Mouse (Mus musculus) ES-E14 (cell line): ENCODE measurements around the gene Radil.

Experiments
- CHD2 ChIP-seq: IDR thresholded peaks from 2 replicates; pipeline ENCODE4 v1.6.1; 2014; ENCODE audit warnings: mild to moderate bottlenecking, low read depth, low read length, inconsistent platforms
- HCFC1 ChIP-seq: IDR thresholded peaks from 2 replicates; pipeline ENCODE4 v1.6.1; 2012; ENCODE audit warnings: low read length, inconsistent platforms, borderline replicate concordance; ENCODE audit not compliant: insufficient read depth
- MAFK ChIP-seq: IDR thresholded peaks from 2 replicates; pipeline ENCODE4 v1.6.1; 2014; ENCODE audit warnings: mild to moderate bottlenecking, low read depth, low read length, inconsistent platforms; ENCODE audit not compliant: insufficient read depth
- ZC3H11A ChIP-seq: IDR thresholded peaks from 2 replicates; pipeline ENCODE4 v1.6.1; 2012; ENCODE audit warnings: low read depth, mild to moderate bottlenecking, inconsistent platforms, low read length, borderline replicate concordance
- ZNF384 ChIP-seq: IDR thresholded peaks from 2 replicates; pipeline ENCODE4 v1.6.1; 2012; ENCODE audit warnings: low read depth, low read length, inconsistent platforms

GRCm38 (mm10) chr5:142463461-142464454 lies 87.1 kb downstream of the Radil start, which contains the start of gene Ap5z1:
- no peak for TF ChIP-seq ZC3H11A
- TF ChIP-seq ZNF384: no peak
- peak; percentile 64; the same call in 1 of the 2 replicates for TF ChIP-seq HCFC1
- no peak for TF ChIP-seq MAFK
- no peak for TF ChIP-seq CHD2
